Mouse (Mus musculus): ENCODE data around the gene Gm20509. TPM values are rescaled to one million over a fixed set of nuclear protein-coding genes. Genes with fewer than 3 reads are reported as not detected.
A peak's percentile ranks its signal among the peaks of the same experiment; 100 is the strongest.
"Not testable (repeated sequence)": the region's sequence is repeated elsewhere in the genome, so short reads cannot be mapped to it uniquely, and the experiment has no call there.

Gm20509 gene
- total RNA-seq, 2 experiments from 2014 or later: not detected

GRCm38 (mm10) chr9:73101536-73101935, 734 bp upstream of the Gm20509 start, which contains the start of gene Khdc3:
Gene Khdc3, plus strand, starts transcription at chr9:73101836.
- DNase-seq: no peak

- DNase-seq: peak; percentile 74
Measured at GRCm38 (mm10) chr9:73103159-73103879, 1.0 kb downstream of the Gm20509 start.

- DNase-seq: no peak
Measured at GRCm38 (mm10) chr9:73103880-73104198, 1.6 kb downstream of the Gm20509 start.

GRCm38 (mm10) chr9:73105141-73105540, 2.9 kb downstream of the Gm20509 start:
- DNase-seq: no peak

GRCm38 (mm10) chr9:73105771-73106170, 3.5 kb downstream of the Gm20509 start:
- DNase-seq: no peak

DNA sequence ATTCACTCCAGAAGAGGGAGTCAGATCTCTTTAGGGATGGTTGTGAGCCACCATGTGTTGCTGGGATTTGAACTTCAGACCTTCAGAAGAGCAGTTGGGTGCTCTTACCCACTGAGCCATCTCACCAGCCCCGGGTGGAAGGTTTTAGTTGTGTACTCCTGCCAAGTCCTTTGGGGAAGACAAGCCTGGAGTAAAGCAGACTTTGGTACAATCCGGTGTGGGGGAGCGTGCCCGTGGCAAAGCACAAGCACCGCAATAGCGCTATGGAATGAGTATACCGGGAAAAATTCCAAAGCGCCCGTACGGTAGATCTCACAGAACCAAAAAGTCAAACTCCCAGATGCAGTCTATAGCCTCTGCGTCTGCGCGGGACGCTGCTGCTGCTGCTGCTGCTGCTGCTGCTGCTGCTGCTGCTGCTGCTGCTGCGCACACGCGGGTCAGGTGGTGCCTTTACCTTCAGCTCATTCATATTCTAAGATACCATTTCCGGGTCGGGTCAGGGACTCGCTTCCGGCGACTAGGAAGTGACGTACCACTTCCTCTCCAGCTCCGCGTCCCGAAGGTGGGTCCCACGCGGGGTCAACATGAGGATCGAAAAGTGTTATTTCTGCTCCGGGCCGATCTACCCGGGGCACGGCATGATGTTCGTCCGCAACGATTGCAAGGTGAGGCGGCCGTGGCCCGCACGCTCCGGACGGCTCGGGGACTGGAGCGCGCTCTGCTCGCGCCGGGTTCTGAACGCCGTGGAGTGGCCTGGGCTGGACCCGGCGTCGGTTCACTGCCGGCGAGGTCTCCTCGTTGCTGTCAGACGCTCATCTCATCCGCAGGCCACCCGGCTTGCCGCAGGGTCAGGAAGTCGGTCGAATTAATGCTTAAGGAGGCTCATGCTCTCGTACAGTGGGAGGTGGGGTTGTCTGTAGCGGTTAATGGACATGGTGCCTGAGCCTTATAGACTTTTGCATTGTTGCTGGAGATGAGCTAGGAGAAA, 10.9 kb downstream of the Gm20509 start, which contains the start of gene Rsl24d1:
Rsl24d1 (plus strand) TSS at position 508 of the 988 bp plus-strand sequence.
- DNase-seq: peak; percentile 91

DNA sequence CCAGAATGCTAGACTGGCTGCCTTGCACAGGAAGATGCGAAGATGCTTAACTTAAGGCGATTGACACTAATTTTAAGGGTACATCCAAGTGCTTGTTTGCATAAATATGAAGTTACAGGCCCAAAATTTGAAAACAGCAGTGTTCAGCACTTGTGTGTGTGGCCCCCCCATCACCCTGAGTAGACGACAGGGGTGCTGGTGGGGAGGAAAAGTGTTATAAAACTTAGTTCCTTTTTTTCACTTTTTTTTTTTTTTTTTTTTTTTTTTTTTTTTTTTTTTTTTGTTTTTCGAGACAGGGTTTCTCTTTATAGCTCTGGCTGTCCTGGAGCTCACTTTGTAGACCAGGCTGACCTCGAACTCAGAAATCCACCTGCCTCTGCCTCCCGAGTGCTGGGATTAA, 14.4 kb downstream of the Gm20509 start:
- not testable (repeated sequence) for DNase-seq

- DNase-seq: no peak
Measured at GRCm38 (mm10) chr9:73118012-73118411, 15.7 kb downstream of the Gm20509 start.

GRCm38 (mm10) chr9:73121735-73122134, 19.5 kb downstream of the Gm20509 start:
- peak; percentile 22 for DNase-seq

GRCm38 (mm10) chr9:73125043-73125570, 22.8 kb downstream of the Gm20509 start:
- DNase-seq: no peak

DNA sequence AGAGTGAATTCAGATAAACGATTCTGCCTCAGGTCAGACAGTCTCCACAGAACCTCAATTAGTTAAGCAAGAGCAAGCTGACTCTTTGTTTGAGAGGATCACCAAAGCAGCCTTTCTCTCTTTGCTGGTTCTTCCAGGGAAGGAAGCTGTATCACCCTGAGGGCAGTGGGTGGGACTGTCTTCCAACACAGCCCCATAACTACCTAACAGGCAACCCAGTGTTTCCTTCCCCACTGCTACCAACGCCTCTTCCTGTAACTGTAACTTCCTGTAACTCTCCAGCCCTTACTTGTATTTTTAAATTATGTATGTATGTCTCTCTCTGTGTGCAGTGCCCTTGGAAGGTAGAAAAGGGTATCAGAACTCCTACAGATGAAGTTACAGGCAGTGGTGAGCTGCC, 25.2 kb downstream of the Gm20509 start:
- no peak for DNase-seq

DNA sequence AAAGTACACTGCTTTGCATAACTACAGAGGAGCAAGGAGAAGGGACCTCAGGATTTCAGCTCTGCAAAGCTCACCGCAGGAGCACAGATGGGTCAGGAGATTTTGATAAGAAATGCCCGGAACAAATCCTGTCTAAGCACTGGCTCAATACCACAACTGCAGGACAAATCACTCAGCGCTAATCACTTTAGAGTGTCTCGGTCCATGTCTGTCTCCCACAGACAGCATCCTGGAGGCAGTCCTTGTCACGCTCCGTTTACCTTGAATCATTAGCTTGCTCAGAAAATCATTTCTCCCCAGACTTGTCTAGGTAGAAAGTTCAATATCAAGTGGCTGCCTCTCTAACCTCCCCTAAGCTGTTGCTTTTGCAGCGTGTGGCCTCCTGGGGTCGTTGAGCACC, 27.6 kb downstream of the Gm20509 start:
- DNase-seq: no peak

- no peak for DNase-seq
Measured at GRCm38 (mm10) chr9:73130529-73130928, 28.3 kb downstream of the Gm20509 start.

- DNase-seq: no peak
Measured at GRCm38 (mm10) chr9:73137341-73137886, 35.1 kb downstream of the Gm20509 start.

- no peak for DNase-seq
Measured at GRCm38 (mm10) chr9:73154347-73154746, 52.1 kb downstream of the Gm20509 start.

DNA sequence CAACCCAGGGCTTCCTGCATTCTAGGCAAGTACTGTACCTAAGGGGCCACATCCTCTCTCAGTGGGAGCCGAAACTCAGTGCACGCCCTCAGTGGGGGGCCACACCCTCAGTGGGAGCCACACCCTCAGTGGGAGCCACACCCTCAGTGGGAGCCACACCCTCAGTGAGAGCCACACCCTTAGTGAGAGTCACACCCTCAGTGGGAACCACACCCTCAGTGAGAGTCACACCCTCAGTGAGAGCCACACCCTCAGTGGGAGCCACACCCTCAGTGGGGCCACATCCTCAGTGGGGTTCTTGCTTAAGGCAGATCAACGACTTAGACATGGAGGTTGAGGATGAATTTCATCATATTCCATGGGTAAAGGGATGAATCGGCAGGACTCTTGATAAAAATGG, 55.7 kb downstream of the Gm20509 start:
- no peak for DNase-seq

GRCm38 (mm10) chr9:73159265-73159664, 57.0 kb downstream of the Gm20509 start:
- DNase-seq: peak; percentile 19

DNA sequence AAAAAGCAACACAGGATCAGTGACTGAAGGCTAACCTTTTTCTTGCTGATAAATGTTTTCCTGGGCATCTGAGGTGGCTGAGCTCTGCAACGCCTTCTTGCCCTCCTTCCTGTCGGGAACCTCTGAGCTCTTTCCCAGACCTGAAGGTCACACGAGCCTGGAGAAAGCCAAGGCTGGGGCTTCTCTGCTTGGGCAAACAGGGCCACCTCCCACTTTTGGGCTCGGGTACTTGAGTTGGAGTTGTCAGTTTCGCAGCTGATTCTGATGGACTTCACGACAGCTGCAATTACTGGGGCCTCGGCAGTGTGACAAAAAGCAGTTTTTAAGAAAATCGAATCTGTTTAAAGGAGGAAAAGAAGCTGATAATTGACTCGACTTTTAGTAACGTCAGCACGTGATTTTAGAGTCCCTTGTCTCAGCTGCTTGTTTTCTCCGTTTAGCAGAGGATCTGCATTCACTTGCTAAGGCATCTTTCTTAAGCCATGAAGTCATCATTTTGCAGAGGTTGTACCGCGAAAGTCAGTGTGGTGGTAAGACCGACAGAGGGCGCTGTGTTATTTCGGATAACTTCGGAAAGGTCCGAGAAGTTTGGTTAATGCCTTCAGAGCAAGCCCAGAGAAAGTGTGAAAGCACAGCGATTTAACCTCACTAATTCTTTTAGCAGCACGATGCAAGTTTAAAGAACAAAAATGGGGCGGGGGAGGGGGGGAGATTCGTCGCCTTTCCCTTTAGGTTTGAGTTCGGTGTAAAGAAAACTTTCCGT, 60.5 kb downstream of the Gm20509 start:
- peak; percentile 84 for DNase-seq

DNA sequence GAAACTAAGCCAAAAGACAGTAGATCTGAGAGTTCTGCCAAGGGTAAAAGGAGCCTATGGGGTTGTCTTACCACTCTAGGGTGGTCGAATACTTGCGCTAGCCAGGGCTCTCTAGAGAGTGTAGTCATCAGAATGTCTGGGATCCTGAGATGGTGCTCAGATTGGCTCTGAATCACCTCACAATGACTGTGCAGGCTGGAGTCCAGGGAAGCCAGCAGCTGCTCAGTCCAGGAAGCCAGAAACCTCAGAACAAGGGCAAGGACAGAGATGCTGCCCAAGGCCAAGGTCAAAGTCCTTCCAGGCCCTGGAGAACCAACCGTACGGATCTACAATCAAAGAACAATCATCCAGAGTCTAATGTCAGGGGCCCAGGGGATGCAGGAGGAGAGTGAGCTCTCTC, 63.4 kb downstream of the Gm20509 start:
- peak; percentile 46 for DNase-seq
